Comparison of ENCODE assay signal across 28 mouse cellular contexts in genomic region chr4:44976921-44977710, GRCm38 (mm10). TPM values are rescaled to one million over a fixed set of nuclear protein-coding genes. Genes with fewer than 3 reads are reported as not detected.
DNase-seq lines count a peak whose midpoint lies in the region; ATAC-seq and TF ChIP-seq lines count a peak whose summit lies in the region.
"Had no signal": no experiment of that assay in that cellular context is flagged by ENCODE, and none has a peak within 500 bp of the region (broad histone marks: within the 10 kb centered on the region; RNA-seq: fewer than 3 reads in every experiment).

No protein-coding gene starts in this region.

- H3K36me3 ChIP-seq in kidney, postnatal 0 days (ENCODE audit: insufficient read depth, low read length) = no peaks in the 10 kb centered on the region
- no peaks in the 10 kb centered on the region for H3K36me3 ChIP-seq in kidney, embryonic 14.5 days (ENCODE audit: control insufficient read depth, insufficient read depth, low read length)
- H3K36me3 ChIP-seq in midbrain, embryonic 11.5 days (ENCODE audit: control insufficient read depth, insufficient read depth, low read length) = no peaks in the 10 kb centered on the region
- no peaks in the 10 kb centered on the region for H3K36me3 ChIP-seq in midbrain, postnatal 0 days (ENCODE audit: insufficient read depth, low read length)
- H3K36me3 ChIP-seq: heart, embryonic 13.5 days; hindbrain, embryonic 12.5 days; limb, embryonic 13.5 days; neural tube, embryonic 12.5 days had no signal

- H3K4me1 ChIP-seq in kidney, postnatal 0 days (replicated peaks; ENCODE audit: insufficient read depth, low read length) = peaks cover 29% of the 10 kb centered on the region
- H3K4me1 ChIP-seq in kidney, embryonic 14.5 days (ENCODE audit: control insufficient read depth, insufficient read depth, low read length) = peaks cover 4% of the 10 kb centered on the region
- H3K4me1 ChIP-seq in midbrain, embryonic 11.5 days (ENCODE audit: control insufficient read depth, insufficient read depth, low read length) = peaks cover 6% of the 10 kb centered on the region; the same call in 1 of the 2 replicates
- H3K4me1 ChIP-seq in midbrain, postnatal 0 days (ENCODE audit: insufficient read depth, low read length) = no peaks in the 10 kb centered on the region

- H3K9me3 ChIP-seq in kidney, postnatal 0 days (replicated peaks; ENCODE audit: low read length) = no peaks in the 10 kb centered on the region
- no peaks in the 10 kb centered on the region for H3K9me3 ChIP-seq in kidney, embryonic 14.5 days (ENCODE audit: control insufficient read depth, low read length)
- no peaks in the 10 kb centered on the region for H3K9me3 ChIP-seq in midbrain, embryonic 11.5 days (ENCODE audit: control insufficient read depth, low read length)
- H3K9me3 ChIP-seq in midbrain, postnatal 0 days (ENCODE audit: low read length) = no peaks in the 10 kb centered on the region
- H3K9me3 ChIP-seq: heart, embryonic 13.5 days; hindbrain, embryonic 12.5 days; limb, embryonic 13.5 days; neural tube, embryonic 12.5 days had no signal

- H3K9ac ChIP-seq in kidney, postnatal 0 days (ENCODE audit: low read depth, low read length) = no peak overlapping the region
- no peak overlapping the region for H3K9ac ChIP-seq in kidney, embryonic 14.5 days (ENCODE audit: low read depth, low read length)
- no peak overlapping the region for H3K9ac ChIP-seq in midbrain, embryonic 11.5 days (ENCODE audit: low read length)
- no peak overlapping the region for H3K9ac ChIP-seq in midbrain, postnatal 0 days (replicated peaks; ENCODE audit: low read length, poor library complexity, severe bottlenecking)
- H3K9ac ChIP-seq: heart, embryonic 13.5 days; hindbrain, embryonic 12.5 days; limb, embryonic 13.5 days; neural tube, embryonic 12.5 days had no signal

- no peaks in the 10 kb centered on the region for H3K27me3 ChIP-seq in kidney, postnatal 0 days (ENCODE audit: insufficient read depth, low read length)
- H3K27me3 ChIP-seq in kidney, embryonic 14.5 days (ENCODE audit: control insufficient read depth, insufficient read depth, low read length) = no peaks in the 10 kb centered on the region
- H3K27me3 ChIP-seq in midbrain, embryonic 11.5 days (ENCODE audit: control insufficient read depth, insufficient read depth, low read length) = no peaks in the 10 kb centered on the region
- no peaks in the 10 kb centered on the region for H3K27me3 ChIP-seq in midbrain, postnatal 0 days (ENCODE audit: insufficient read depth, low read length)
- H3K27me3 ChIP-seq: heart, embryonic 13.5 days; hindbrain, embryonic 12.5 days; limb, embryonic 13.5 days; megakaryocyte, embryonic 14.5 days; neural tube, embryonic 12.5 days had no signal

- H3K4me2 ChIP-seq in kidney, postnatal 0 days (ENCODE audit: low read length) = no peak overlapping the region
- no peak overlapping the region for H3K4me2 ChIP-seq in kidney, embryonic 14.5 days (replicated peaks; ENCODE audit: low read depth, low read length)
- H3K4me2 ChIP-seq in midbrain, embryonic 11.5 days = no peak overlapping the region
- no peak overlapping the region for H3K4me2 ChIP-seq in midbrain, postnatal 0 days (ENCODE audit: low read depth, low read length, poor library complexity, severe bottlenecking)
- H3K4me2 ChIP-seq: heart, embryonic 13.5 days; hindbrain, embryonic 12.5 days; limb, embryonic 13.5 days; neural tube, embryonic 12.5 days had no signal

- WGBS in kidney, postnatal 0 days = 86% methylated on average over 10 of the region's 10 CpGs
- WGBS in kidney, embryonic 14.5 days = 89% methylated on average over 10 of the region's 10 CpGs
- 87% methylated on average over 10 of the region's 10 CpGs for WGBS in midbrain, embryonic 11.5 days
- WGBS in midbrain, postnatal 0 days = 86% methylated on average over 10 of the region's 10 CpGs

- ATAC-seq in kidney, postnatal 0 days (replicated peaks; ENCODE audit: low FRiP score, low read depth) = no peak
- no peak for ATAC-seq in kidney, embryonic 14.5 days (ENCODE audit: low FRiP score, low TSS enrichment)
- ATAC-seq in midbrain, embryonic 11.5 days (ENCODE audit: low FRiP score) = no peak
- ATAC-seq in midbrain, postnatal 0 days (ENCODE audit: low FRiP score) = no peak
- ATAC-seq: activated CD4-positive, CD25-positive, alpha-beta regulatory T cell, adult 4 months; forebrain, embryonic 16.5 days had no signal

- H3K4me3 ChIP-seq in kidney, postnatal 0 days (replicated peaks; ENCODE audit: low read depth, low read length) = no peak overlapping the region
- H3K4me3 ChIP-seq in kidney, embryonic 14.5 days (ENCODE audit: low read length) = no peak overlapping the region
- no peak overlapping the region for H3K4me3 ChIP-seq in midbrain, embryonic 11.5 days (ENCODE audit: low read depth, low read length)
- H3K4me3 ChIP-seq in midbrain, postnatal 0 days (ENCODE audit: low read depth, low read length) = no peak overlapping the region
- H3K4me3 ChIP-seq: heart, adult 2 months; heart, embryonic 13.5 days; hindbrain, embryonic 12.5 days; limb, embryonic 13.5 days; megakaryocyte, embryonic 14.5 days; neural tube, embryonic 12.5 days had no signal

- intact Hi-C loops in heart, postnatal 36 days (cut with DNase I) = no loop called here

- no peak overlapping the region for H3K27ac ChIP-seq in kidney, postnatal 0 days
- no peak overlapping the region for H3K27ac ChIP-seq in kidney, embryonic 14.5 days (ENCODE audit: low read depth, low read length)
- H3K27ac ChIP-seq in midbrain, embryonic 11.5 days (ENCODE audit: low read depth, low read length) = no peak overlapping the region
- H3K27ac ChIP-seq in midbrain, postnatal 0 days (ENCODE audit: low read depth, low read length) = no peak overlapping the region
- H3K27ac ChIP-seq: heart, adult 2 months; heart, embryonic 13.5 days; hindbrain, embryonic 12.5 days; limb, embryonic 13.5 days; neural tube, embryonic 12.5 days had no signal

- TF ChIP-seq CTCF in kidney, postnatal 0 days (IDR thresholded peaks at IDR 0.05; ENCODE audit: low read depth) = peak; percentile 10; the same call in 1 of the 2 replicates
- TF ChIP-seq CTCF in midbrain, postnatal 0 days (IDR thresholded peaks at IDR 0.05) = no peak

- no peak for DNase-seq in kidney, postnatal 0 days (ENCODE audit: low spot score)
- DNase-seq in midbrain, embryonic 11.5 days (ENCODE audit: low spot score, missing footprints) = peak; percentile 62
- no peak for DNase-seq in midbrain, postnatal 0 days (ENCODE audit: low spot score)
- peak; percentile 14 for DNase-seq in MEL-GATA-1-ER (ENCODE audit: extremely low read depth, low read depth)
- no peak for DNase-seq in heart, postnatal 36 days
- no peak for DNase-seq in right cerebral cortex, postnatal 36 days (ENCODE audit: low spot score in 2 of 2)
- DNase-seq: adrenal gland, adult 8-10 months; cerebellum, adult 2 months; cerebellum, postnatal 25 days; embryo, embryonic 11 days; gastrocnemius, postnatal 36 days; heart, adult 2 months; heart, postnatal 14 days; layer of hippocampus, adult 9-11 months; lung, adult 2 months; lung, postnatal 36 days; midbrain, embryonic 14.5 days; retina, postnatal 1 day; right cerebral cortex, postnatal 25 days; thymus, postnatal 14 days had no signal

RNA-seq across cellular contexts. Expression of gene Grhpr, which starts 4.1 kb away (rescaled TPM):
- polyA plus RNA-seq in kidney, postnatal 0 days (2015; fragmentation: Nextera tagmentation; extraction: Ambion mirVana) = 131 and 148 TPM in 2 replicates
- polyA plus RNA-seq in kidney, embryonic 14.5 days (2014; fragmentation: Nextera tagmentation; extraction: Ambion mirVana) = 60.2 and 65.4 TPM in 2 replicates
- polyA plus RNA-seq in midbrain, embryonic 11.5 days (2014; fragmentation: Nextera tagmentation; extraction: Ambion mirVana) = 37.4 and 38.2 TPM in 2 replicates
- 14.5 and 18.2 TPM in 2 replicates for total RNA-seq in midbrain, postnatal 0 days (2014; rRNA removed)
- 31.1 and 34.1 TPM in 2 replicates for polyA plus RNA-seq in midbrain, postnatal 0 days (2015; fragmentation: Nextera tagmentation; extraction: Ambion mirVana)
- total RNA-seq in heart, postnatal 36 days (2021) = 10 to 100 TPM; 36.9 to 41.9 TPM

RNA-seq across cellular contexts. Expression of gene Zbtb5, which starts 35.1 kb away (rescaled TPM):
- 18.5 and 19.2 TPM in 2 replicates for polyA plus RNA-seq in kidney, postnatal 0 days (2015; fragmentation: Nextera tagmentation; extraction: Ambion mirVana)
- polyA plus RNA-seq in kidney, embryonic 14.5 days (2014; fragmentation: Nextera tagmentation; extraction: Ambion mirVana) = 14.7 and 27.2 TPM in 2 replicates
- 41.2 and 44.7 TPM in 2 replicates for polyA plus RNA-seq in midbrain, embryonic 11.5 days (2014; fragmentation: Nextera tagmentation; extraction: Ambion mirVana)
- total RNA-seq in midbrain, postnatal 0 days (2014; rRNA removed) = 57.3 and 57.6 TPM in 2 replicates
- 34.4 and 35.9 TPM in 2 replicates for polyA plus RNA-seq in midbrain, postnatal 0 days (2015; fragmentation: Nextera tagmentation; extraction: Ambion mirVana)
- 1 to 10 TPM; 6.0 to 6.1 TPM for total RNA-seq in heart, postnatal 36 days (2021)

RNA-seq across cellular contexts. Expression of gene Polr1e, which starts 41.3 kb away (rescaled TPM):
- polyA plus RNA-seq in kidney, postnatal 0 days (2015; fragmentation: Nextera tagmentation; extraction: Ambion mirVana) = 33.2 and 33.4 TPM in 2 replicates
- 52.4 and 56.2 TPM in 2 replicates for polyA plus RNA-seq in kidney, embryonic 14.5 days (2014; fragmentation: Nextera tagmentation; extraction: Ambion mirVana)
- 51.6 and 56.3 TPM in 2 replicates for polyA plus RNA-seq in midbrain, embryonic 11.5 days (2014; fragmentation: Nextera tagmentation; extraction: Ambion mirVana)
- 12.0 and 17.2 TPM in 2 replicates for total RNA-seq in midbrain, postnatal 0 days (2014; rRNA removed)
- 21.0 and 22.1 TPM in 2 replicates for polyA plus RNA-seq in midbrain, postnatal 0 days (2015; fragmentation: Nextera tagmentation; extraction: Ambion mirVana)
- 10 to 100 TPM; 21.9 to 24.8 TPM for total RNA-seq in heart, postnatal 36 days (2021)

Comparison
In these comparisons a context has a peak if more than half of its experiments do, and no peak if none do; other contexts are left out.
1. DNase-seq: peak in midbrain, embryonic 11.5 days (single experiment) and MEL-GATA-1-ER (single experiment); none in kidney, postnatal 0 days (single experiment), midbrain, postnatal 0 days (single experiment), heart, postnatal 36 days (0 of 2) and right cerebral cortex, postnatal 36 days (0 of 2).